Mouse (Mus musculus): Measurements from ENCODE around the gene Bace2. TPM values are rescaled to one million over a fixed set of nuclear protein-coding genes. Genes with fewer than 3 reads are reported as not detected.

The Bace2 gene
- polyA plus RNA-seq, 1 experiment = 2.2 TPM

DNA sequence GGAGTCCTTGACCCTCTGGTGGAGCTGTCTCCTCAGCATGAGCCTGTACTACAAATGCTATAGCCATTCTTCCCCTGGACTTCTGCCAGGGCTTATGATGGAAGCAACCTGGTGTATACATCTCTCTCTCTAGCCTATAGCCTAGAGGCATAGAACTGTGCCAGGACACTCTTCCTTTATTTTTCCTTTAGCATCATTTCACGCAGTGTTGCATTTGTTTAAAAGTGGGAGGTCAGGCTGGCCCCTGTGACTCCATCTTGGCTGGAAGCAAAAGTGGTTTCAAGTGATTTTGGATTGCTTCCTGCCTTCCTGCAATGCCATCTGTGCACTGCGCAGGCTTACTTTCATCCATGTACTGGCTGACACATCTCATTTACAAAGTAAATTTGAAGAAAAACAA is 77.7 kb downstream of the Bace2 start:
- peak; percentile 24 to 58 for DNase-seq
- Histone ChIP-seq H3K4me3 (replicated peaks; ENCODE audit: insufficient read depth, low read depth, low read length) (no peak overlapping the region), H3K27me3 (ENCODE audit: control insufficient read depth, insufficient read depth, low read length) (no peaks in the 10 kb centered on the region), H3K27ac (ENCODE audit: insufficient read depth, low read length) (no peak overlapping the region), H3K4me1 (ENCODE audit: control insufficient read depth, insufficient read depth, low read length) (peaks cover 17% of the 10 kb centered on the region)
- TF ChIP-seq POLR2A (IDR thresholded peaks at IDR 0.05; ENCODE audit: borderline replicate concordance, insufficient read depth, low read length) (no peak), CTCF (IDR thresholded peaks at IDR 0.05; ENCODE audit: borderline replicate concordance, insufficient read depth, low read depth, low read length) (no peak)
- WGBS = 17% methylated on average over 2 of the region's 2 CpGs

DNA sequence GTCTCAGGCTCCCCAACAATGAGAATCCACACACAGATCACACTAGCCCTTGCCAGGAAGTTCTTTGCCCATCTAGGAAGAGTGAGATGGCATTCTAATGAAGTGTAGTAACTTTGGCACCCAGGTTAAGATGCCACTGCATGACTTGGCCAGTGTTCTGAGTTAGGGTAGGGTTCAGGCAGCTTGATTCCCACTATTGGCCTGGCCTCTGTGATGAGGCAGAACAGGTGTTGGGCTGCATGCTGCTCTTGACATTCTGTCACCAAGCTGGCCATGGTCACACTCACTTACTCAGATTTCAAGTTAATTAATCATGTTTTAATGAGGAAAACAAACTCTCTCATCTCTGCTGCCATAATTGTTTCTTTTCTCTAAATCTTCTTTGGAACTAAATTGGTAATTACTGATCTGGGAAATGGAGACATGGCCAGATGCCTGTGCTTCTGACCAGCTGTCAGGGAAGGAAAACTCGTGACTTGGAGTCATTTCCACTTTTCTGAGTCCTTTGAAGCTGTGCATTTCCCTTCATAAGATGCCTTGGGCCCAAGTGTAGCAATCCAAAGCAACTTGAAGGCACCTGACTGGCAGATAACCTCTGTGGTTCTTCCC is 81.0 kb downstream of the Bace2 start:
- no peaks in the 10 kb centered on the region for H3K27me3 ChIP-seq (ENCODE audit: control insufficient read depth, insufficient read depth, low read length)
- H3K27ac ChIP-seq (ENCODE audit: insufficient read depth, low read length) = no peak overlapping the region
- no peak for DNase-seq
- WGBS = 41% methylated on average over 1 of the region's 1 CpGs
- no peak overlapping the region for H3K4me3 ChIP-seq (replicated peaks; ENCODE audit: insufficient read depth, low read depth, low read length)
- H3K4me1 ChIP-seq (ENCODE audit: control insufficient read depth, insufficient read depth, low read length) = peaks cover 14% of the 10 kb centered on the region
- TF ChIP-seq CTCF (IDR thresholded peaks at IDR 0.05; ENCODE audit: borderline replicate concordance, insufficient read depth, low read depth, low read length) = no peak
- TF ChIP-seq POLR2A (IDR thresholded peaks at IDR 0.05; ENCODE audit: borderline replicate concordance, insufficient read depth, low read length) = no peak

- Histone ChIP-seq H3K27ac (ENCODE audit: insufficient read depth, low read length) (no peak overlapping the region), H3K27me3 (ENCODE audit: control insufficient read depth, insufficient read depth, low read length) (no peaks in the 10 kb centered on the region), H3K4me1 (ENCODE audit: control insufficient read depth, insufficient read depth, low read length) (peaks cover 14% of the 10 kb centered on the region), H3K4me3 (replicated peaks; ENCODE audit: insufficient read depth, low read depth, low read length) (no peak overlapping the region)
- no peak for TF ChIP-seq POLR2A (IDR thresholded peaks at IDR 0.05; ENCODE audit: borderline replicate concordance, insufficient read depth, low read length)
- no peak for TF ChIP-seq CTCF (IDR thresholded peaks at IDR 0.05; ENCODE audit: borderline replicate concordance, insufficient read depth, low read depth, low read length)
- WGBS = 14% methylated on average over 3 of the region's 3 CpGs
- DNase-seq = no peak
Measured at GRCm38 (mm10) chr16:97438191-97438590, 81.6 kb downstream of the Bace2 start.

DNA sequence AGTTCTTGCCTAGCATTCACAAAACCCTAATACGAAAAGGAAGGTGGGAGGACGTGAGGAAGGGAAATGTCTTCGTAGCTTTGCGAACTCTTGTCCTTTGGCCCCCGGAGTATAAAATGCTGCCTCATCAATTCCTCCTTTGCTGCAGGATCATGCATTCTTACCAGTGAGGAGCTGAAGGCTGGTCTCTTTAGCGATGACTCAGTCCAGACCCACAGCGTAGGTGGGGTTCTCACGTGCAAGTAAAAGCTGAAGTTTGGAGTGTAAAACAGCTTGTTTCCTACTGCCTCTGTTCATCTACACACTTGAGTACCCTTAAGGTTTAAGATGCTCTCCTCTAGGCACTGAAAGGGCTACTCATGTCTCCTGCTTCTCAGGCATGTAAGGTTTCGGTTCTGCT is 85.4 kb downstream of the Bace2 start:
- no peak for TF ChIP-seq CTCF (IDR thresholded peaks at IDR 0.05; ENCODE audit: borderline replicate concordance, insufficient read depth, low read depth, low read length)
- no peak for TF ChIP-seq POLR2A (IDR thresholded peaks at IDR 0.05; ENCODE audit: borderline replicate concordance, insufficient read depth, low read length)
- DNase-seq = no peak
- peaks cover 9% of the 10 kb centered on the region for H3K4me1 ChIP-seq (ENCODE audit: control insufficient read depth, insufficient read depth, low read length)
- no peaks in the 10 kb centered on the region for H3K27me3 ChIP-seq (ENCODE audit: control insufficient read depth, insufficient read depth, low read length)
- 95% methylated on average over 9 of the region's 9 CpGs for WGBS
- H3K27ac ChIP-seq (ENCODE audit: insufficient read depth, low read length) = no peak overlapping the region
- no peak overlapping the region for H3K4me3 ChIP-seq (replicated peaks; ENCODE audit: insufficient read depth, low read depth, low read length)

DNA sequence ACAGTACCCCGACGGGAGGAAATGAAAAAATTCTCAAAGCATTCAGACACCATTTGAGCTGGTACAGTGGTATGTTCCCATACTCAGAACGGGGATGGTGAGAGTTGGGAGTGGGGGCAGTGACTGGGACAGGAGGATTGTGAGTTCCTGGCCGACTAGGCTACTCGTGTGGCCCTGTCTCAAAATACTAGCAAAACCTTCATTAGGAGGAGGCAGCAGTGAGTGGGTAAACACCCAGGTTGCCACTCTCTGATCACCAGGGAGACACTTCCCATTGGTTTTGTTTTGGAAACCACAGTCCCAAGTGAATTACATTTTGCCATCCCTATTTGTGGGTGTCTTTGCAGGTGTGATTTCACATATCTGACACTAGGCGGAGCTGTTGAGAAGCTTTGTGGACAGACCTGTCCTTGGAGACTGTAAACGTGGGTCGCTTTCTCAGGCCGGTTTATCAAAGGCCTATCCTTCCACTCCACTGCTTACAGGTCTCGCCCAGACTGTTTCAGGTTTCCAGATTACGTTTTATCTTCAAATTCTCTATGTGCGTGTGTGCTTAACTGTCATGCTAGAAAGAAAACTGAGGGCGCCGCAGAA is 87.2 kb downstream of the Bace2 start:
- WGBS = 58% methylated on average over 14 of the region's 14 CpGs
- TF ChIP-seq CTCF (IDR thresholded peaks at IDR 0.05; ENCODE audit: borderline replicate concordance, insufficient read depth, low read depth, low read length) (peak; percentile 66), POLR2A (IDR thresholded peaks at IDR 0.05; ENCODE audit: borderline replicate concordance, insufficient read depth, low read length) (no peak)
- H3K27me3 ChIP-seq (ENCODE audit: control insufficient read depth, insufficient read depth, low read length) = no peaks in the 10 kb centered on the region
- no peak overlapping the region for H3K4me3 ChIP-seq (replicated peaks; ENCODE audit: insufficient read depth, low read depth, low read length)
- DNase-seq = peak; percentile 17 to 37
- no peaks in the 10 kb centered on the region; the same call in 1 of the 2 replicates for H3K4me1 ChIP-seq (ENCODE audit: control insufficient read depth, insufficient read depth, low read length)
- H3K27ac ChIP-seq (ENCODE audit: insufficient read depth, low read length) = no peak overlapping the region

GRCm38 (mm10) chr16:97447386-97447785 is 90.8 kb downstream of the Bace2 start:
- no peaks in the 10 kb centered on the region for H3K4me1 ChIP-seq (ENCODE audit: control insufficient read depth, insufficient read depth, low read length)
- no peak overlapping the region for H3K4me3 ChIP-seq (replicated peaks; ENCODE audit: insufficient read depth, low read depth, low read length)
- no peaks in the 10 kb centered on the region; the same call in 1 of the 2 replicates for H3K27me3 ChIP-seq (ENCODE audit: control insufficient read depth, insufficient read depth, low read length)
- no peak for DNase-seq
- no peak overlapping the region for H3K27ac ChIP-seq (ENCODE audit: insufficient read depth, low read length)
- TF ChIP-seq POLR2A (IDR thresholded peaks at IDR 0.05; ENCODE audit: borderline replicate concordance, insufficient read depth, low read length) (no peak), CTCF (IDR thresholded peaks at IDR 0.05; ENCODE audit: borderline replicate concordance, insufficient read depth, low read depth, low read length) (no peak)

DNA sequence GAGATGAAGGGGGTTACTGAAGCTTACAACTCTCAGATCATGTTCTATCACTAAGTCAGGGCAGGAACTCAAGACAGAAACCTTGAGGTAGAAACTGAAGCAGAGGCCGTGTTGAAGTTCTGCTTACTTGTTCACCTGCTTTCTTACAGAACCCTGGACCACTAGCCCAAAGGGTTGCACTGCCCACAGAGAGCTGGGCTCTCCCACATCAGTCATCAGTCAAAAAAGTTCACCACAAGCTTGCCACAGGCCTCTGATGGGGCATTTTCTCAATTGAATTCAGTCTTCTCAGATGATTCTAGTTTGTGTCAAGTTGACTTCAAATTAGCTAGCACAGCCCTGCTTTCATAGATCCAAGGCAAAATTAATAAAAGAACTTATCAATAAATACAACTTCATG is 103.3 kb downstream of the Bace2 start:
- Histone ChIP-seq H3K4me1 (ENCODE audit: control insufficient read depth, insufficient read depth, low read length) (no peaks in the 10 kb centered on the region), H3K27me3 (ENCODE audit: control insufficient read depth, insufficient read depth, low read length) (no peaks in the 10 kb centered on the region), H3K27ac (ENCODE audit: insufficient read depth, low read length) (no peak overlapping the region), H3K4me3 (replicated peaks; ENCODE audit: insufficient read depth, low read depth, low read length) (no peak overlapping the region)
- no peak for TF ChIP-seq CTCF (IDR thresholded peaks at IDR 0.05; ENCODE audit: borderline replicate concordance, insufficient read depth, low read depth, low read length)
- TF ChIP-seq POLR2A (IDR thresholded peaks at IDR 0.05; ENCODE audit: borderline replicate concordance, insufficient read depth, low read length) = no peak
- WGBS = 78% methylated on average over 1 of the region's 1 CpGs
- no peak for DNase-seq

GRCm38 (mm10) chr16:97461271-97461670 is 104.7 kb downstream of the Bace2 start:
- no peaks in the 10 kb centered on the region for H3K27me3 ChIP-seq (ENCODE audit: control insufficient read depth, insufficient read depth, low read length)
- WGBS = 71% methylated on average over 2 of the region's 2 CpGs
- H3K4me1 ChIP-seq (ENCODE audit: control insufficient read depth, insufficient read depth, low read length) = no peaks in the 10 kb centered on the region
- TF ChIP-seq CTCF (IDR thresholded peaks at IDR 0.05; ENCODE audit: borderline replicate concordance, insufficient read depth, low read depth, low read length) (no peak), POLR2A (IDR thresholded peaks at IDR 0.05; ENCODE audit: borderline replicate concordance, insufficient read depth, low read length) (no peak)
- H3K4me3 ChIP-seq (replicated peaks; ENCODE audit: insufficient read depth, low read depth, low read length) = no peak overlapping the region
- DNase-seq = no peak
- H3K27ac ChIP-seq (ENCODE audit: insufficient read depth, low read length) = no peak overlapping the region
